Mouse (Mus musculus): ENCODE data around the gene Hps1. TPM values are rescaled to one million over a fixed set of nuclear protein-coding genes. Genes with fewer than 3 reads are reported as not detected.

Hps1 gene
- 13.8 and 14.5 TPM in 2 replicates for polyA plus RNA-seq (2015; fragmentation: Nextera tagmentation; extraction: Ambion mirVana)

DNA sequence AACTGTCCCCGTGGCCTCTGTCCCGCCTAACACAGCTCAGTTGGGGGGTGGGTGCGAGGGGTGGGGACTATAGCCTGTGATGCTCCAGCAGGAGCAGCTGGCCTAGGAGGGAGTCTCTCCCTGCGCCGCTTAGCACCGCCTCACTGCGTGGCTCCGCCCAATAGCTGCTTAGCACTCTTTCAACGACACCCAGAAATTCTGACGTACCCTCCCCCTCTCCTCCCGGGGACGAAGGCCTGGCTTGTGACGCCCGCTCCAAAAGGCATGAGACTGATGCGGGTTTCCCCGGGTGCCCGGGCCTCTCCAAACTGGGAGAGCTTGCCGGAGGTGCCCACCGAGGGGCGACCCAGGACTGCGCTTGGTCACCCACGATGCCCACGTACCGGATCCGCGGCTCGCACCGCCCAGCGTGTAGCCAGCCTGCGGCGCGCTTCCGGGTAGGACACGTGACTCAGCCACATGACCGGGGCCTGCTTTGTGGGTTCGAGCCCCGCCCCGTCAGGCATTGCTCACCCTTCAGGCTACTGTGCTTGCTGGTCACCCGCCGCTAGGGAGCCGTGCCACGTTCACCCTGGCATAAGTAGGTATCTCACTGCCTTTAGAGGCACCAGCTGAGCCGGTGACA lies at the start of gene Hps1:
Gene Hps1 (minus strand): TSS at position 448 of the 625 bp plus-strand sequence.
- Histone ChIP-seq H3K9ac (replicated peaks; ENCODE audit: low read depth, low read length) (peak within 1 kb of the TSS; percentile 81), H3K27ac (ENCODE audit: low read length) (peak within 1 kb of the TSS; percentile 92), H3K27me3 (replicated peaks; ENCODE audit: control insufficient read depth, insufficient read depth, low read length) (no peaks in the 10 kb centered on the region), H3K4me2 (ENCODE audit: low read length) (peak within 1 kb of the TSS; percentile 75), H3K9me3 (ENCODE audit: control insufficient read depth, low read length) (no peaks in the 10 kb centered on the region), H3K36me3 (ENCODE audit: control insufficient read depth, insufficient read depth) (no peaks in the 10 kb centered on the region), H3K4me1 (replicated peaks; ENCODE audit: control insufficient read depth, insufficient read depth, low read length) (peaks cover 8% of the 10 kb centered on the region), H3K4me3 (replicated peaks; ENCODE audit: low read length) (peak within 1 kb of the TSS; percentile 71)
- ATAC-seq, result peak; percentile 99
- under 1% methylated on average over 43 of the region's 43 CpGs for WGBS

DNA sequence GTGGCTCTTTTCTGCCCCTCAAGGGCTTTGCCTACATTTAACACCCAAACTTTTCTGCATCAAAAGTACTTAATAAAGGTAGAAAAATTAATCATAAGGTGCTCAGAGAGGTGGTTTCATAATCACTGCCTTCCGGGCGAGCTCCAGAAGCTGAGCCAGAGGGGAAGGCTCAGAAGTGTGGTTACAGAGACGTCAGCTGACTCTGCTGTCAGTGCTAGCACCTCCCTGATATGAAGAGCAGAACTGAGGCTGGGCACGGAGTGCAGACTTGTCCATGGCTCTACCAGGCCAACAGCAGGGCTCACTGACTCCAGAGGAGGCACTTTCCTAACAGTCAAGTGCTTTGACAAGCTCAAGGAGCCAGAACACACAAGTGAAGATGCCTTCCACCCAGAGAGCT lies 49.4 kb upstream of the Hps1 start:
- no peaks in the 10 kb centered on the region for H3K27me3 ChIP-seq (replicated peaks; ENCODE audit: control insufficient read depth, insufficient read depth, low read length)
- no peaks in the 10 kb centered on the region for H3K4me1 ChIP-seq (replicated peaks; ENCODE audit: control insufficient read depth, insufficient read depth, low read length)
- H3K9ac ChIP-seq (replicated peaks; ENCODE audit: low read depth, low read length), result no peak overlapping the region
- no peaks in the 10 kb centered on the region for H3K36me3 ChIP-seq (ENCODE audit: control insufficient read depth, insufficient read depth)
- H3K4me3 ChIP-seq (replicated peaks; ENCODE audit: low read length), result no peak overlapping the region
- H3K9me3 ChIP-seq (ENCODE audit: control insufficient read depth, low read length), result no peaks in the 10 kb centered on the region
- H3K4me2 ChIP-seq (ENCODE audit: low read length), result no peak overlapping the region
- H3K27ac ChIP-seq (ENCODE audit: low read length), result no peak overlapping the region
- no peak for ATAC-seq
- 78% methylated on average over 4 of the region's 4 CpGs for WGBS

- Histone ChIP-seq H3K36me3 (ENCODE audit: control insufficient read depth, insufficient read depth) (no peaks in the 10 kb centered on the region), H3K4me2 (ENCODE audit: low read length) (no peak overlapping the region), H3K4me3 (replicated peaks; ENCODE audit: low read length) (no peak overlapping the region), H3K4me1 (replicated peaks; ENCODE audit: control insufficient read depth, insufficient read depth, low read length) (no peaks in the 10 kb centered on the region), H3K27ac (ENCODE audit: low read length) (no peak overlapping the region), H3K27me3 (replicated peaks; ENCODE audit: control insufficient read depth, insufficient read depth, low read length) (no peaks in the 10 kb centered on the region), H3K9ac (replicated peaks; ENCODE audit: low read depth, low read length) (no peak overlapping the region), H3K9me3 (ENCODE audit: control insufficient read depth, low read length) (no peaks in the 10 kb centered on the region)
- 93% methylated on average over 3 of the region's 3 CpGs for WGBS
- no peak for ATAC-seq
Measured at GRCm38 (mm10) chr19:42827843-42828242, 48.1 kb upstream of the Hps1 start.

DNA sequence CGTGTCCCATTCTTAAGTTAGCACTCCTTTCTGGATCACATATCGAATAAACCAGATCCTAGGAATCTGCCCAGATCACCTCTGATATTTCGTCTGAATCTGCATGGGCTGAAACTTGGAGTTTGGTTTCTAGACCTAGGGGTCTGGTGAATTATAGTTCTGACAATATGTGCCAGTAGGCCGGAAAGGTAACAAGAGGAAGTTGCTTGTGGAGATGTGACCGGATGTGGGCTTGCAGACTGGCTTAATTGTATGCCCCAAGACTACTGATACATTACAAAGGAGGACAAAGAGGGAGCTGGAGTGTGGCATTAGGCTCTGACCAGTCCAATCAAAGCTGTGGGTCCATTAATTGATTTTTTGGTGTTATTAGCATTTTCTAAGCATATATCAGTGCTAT lies 40.3 kb upstream of the Hps1 start:
- no peak overlapping the region for H3K4me3 ChIP-seq (replicated peaks; ENCODE audit: low read length)
- H3K4me1 ChIP-seq (replicated peaks; ENCODE audit: control insufficient read depth, insufficient read depth, low read length), result no peaks in the 10 kb centered on the region
- WGBS, result 90% methylated on average over 5 of the region's 5 CpGs

DNA sequence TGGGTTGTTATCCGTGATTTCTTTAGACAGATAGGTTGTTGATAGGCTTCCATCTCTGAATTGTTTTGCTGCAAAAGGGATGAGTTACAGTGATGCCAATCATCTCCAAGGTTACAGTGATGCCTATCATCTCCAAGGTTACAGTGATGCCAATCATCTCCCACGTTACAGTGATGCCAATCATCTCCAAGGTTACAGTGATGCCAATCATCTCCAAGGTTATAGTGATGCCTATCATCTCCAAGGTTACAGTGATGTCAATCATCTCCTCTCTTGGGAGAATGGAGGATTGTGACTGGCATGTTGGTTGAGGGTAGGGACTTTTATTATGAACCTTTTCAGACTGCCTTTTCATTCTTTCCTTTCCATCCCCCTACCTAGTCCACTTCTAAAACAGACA lies 38.0 kb upstream of the Hps1 start:
- Histone ChIP-seq H3K27ac (ENCODE audit: low read length) (no peak overlapping the region), H3K36me3 (ENCODE audit: control insufficient read depth, insufficient read depth) (no peaks in the 10 kb centered on the region), H3K27me3 (replicated peaks; ENCODE audit: control insufficient read depth, insufficient read depth, low read length) (no peaks in the 10 kb centered on the region), H3K4me3 (replicated peaks; ENCODE audit: low read length) (no peak overlapping the region), H3K4me2 (ENCODE audit: low read length) (no peak overlapping the region), H3K9ac (replicated peaks; ENCODE audit: low read depth, low read length) (no peak overlapping the region), H3K9me3 (ENCODE audit: control insufficient read depth, low read length) (no peaks in the 10 kb centered on the region), H3K4me1 (replicated peaks; ENCODE audit: control insufficient read depth, insufficient read depth, low read length) (no peaks in the 10 kb centered on the region)
- ATAC-seq, result 0 out of 2 replicates have a peak, but pooled peaks have one; percentile 28
- WGBS, result 59% methylated on average over 2 of the region's 2 CpGs

More for the DNA sequence above, 40.3 kb upstream of the Hps1 start:
- no peaks in the 10 kb centered on the region for H3K9me3 ChIP-seq (ENCODE audit: control insufficient read depth, low read length)
- no peak overlapping the region for H3K9ac ChIP-seq (replicated peaks; ENCODE audit: low read depth, low read length)
- no peak for ATAC-seq
- no peak overlapping the region for H3K27ac ChIP-seq (ENCODE audit: low read length)
- H3K36me3 ChIP-seq (ENCODE audit: control insufficient read depth, insufficient read depth), result no peaks in the 10 kb centered on the region
- H3K4me2 ChIP-seq (ENCODE audit: low read length), result no peak overlapping the region
- no peaks in the 10 kb centered on the region for H3K27me3 ChIP-seq (replicated peaks; ENCODE audit: control insufficient read depth, insufficient read depth, low read length)

GRCm38 (mm10) chr19:42816261-42816660 lies 36.5 kb upstream of the Hps1 start:
- Histone ChIP-seq H3K36me3 (ENCODE audit: control insufficient read depth, insufficient read depth) (no peaks in the 10 kb centered on the region), H3K4me3 (replicated peaks; ENCODE audit: low read length) (no peak overlapping the region), H3K4me1 (replicated peaks; ENCODE audit: control insufficient read depth, insufficient read depth, low read length) (no peaks in the 10 kb centered on the region), H3K27ac (ENCODE audit: low read length) (no peak overlapping the region), H3K4me2 (ENCODE audit: low read length) (no peak overlapping the region), H3K9me3 (ENCODE audit: control insufficient read depth, low read length) (no peaks in the 10 kb centered on the region), H3K9ac (replicated peaks; ENCODE audit: low read depth, low read length) (no peak overlapping the region), H3K27me3 (replicated peaks; ENCODE audit: control insufficient read depth, insufficient read depth, low read length) (no peaks in the 10 kb centered on the region)
- 81% methylated on average over 2 of the region's 2 CpGs for WGBS
- no peak for ATAC-seq

DNA sequence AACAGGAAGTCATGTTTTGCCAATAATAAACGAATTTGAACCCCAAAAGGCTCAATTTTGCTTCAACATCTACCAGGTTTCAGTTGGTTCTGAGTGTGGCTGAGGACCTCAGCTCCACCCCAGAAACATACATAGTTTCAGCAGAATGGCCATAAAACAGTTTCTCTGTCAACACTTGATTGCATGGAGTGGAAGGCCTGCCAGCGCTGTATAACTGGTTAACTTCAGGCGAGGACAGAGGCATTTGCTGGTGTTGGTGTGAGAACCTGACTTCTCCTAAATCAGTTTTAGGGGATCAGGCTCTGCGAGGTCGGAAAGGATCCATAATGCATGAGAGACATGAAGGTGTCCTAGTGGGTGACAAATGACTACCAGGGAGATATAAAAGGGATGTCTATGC lies 30.4 kb upstream of the Hps1 start:
- ATAC-seq, result no peak
- Histone ChIP-seq H3K4me1 (replicated peaks; ENCODE audit: control insufficient read depth, insufficient read depth, low read length) (no peaks in the 10 kb centered on the region), H3K4me3 (replicated peaks; ENCODE audit: low read length) (no peak overlapping the region), H3K4me2 (ENCODE audit: low read length) (no peak overlapping the region), H3K9ac (replicated peaks; ENCODE audit: low read depth, low read length) (no peak overlapping the region), H3K36me3 (ENCODE audit: control insufficient read depth, insufficient read depth) (no peaks in the 10 kb centered on the region), H3K27me3 (replicated peaks; ENCODE audit: control insufficient read depth, insufficient read depth, low read length) (no peaks in the 10 kb centered on the region), H3K9me3 (ENCODE audit: control insufficient read depth, low read length) (no peaks in the 10 kb centered on the region), H3K27ac (ENCODE audit: low read length) (no peak overlapping the region)
- 80% methylated on average over 5 of the region's 5 CpGs for WGBS

GRCm38 (mm10) chr19:42809491-42809890 lies 29.7 kb upstream of the Hps1 start:
- no peak overlapping the region for H3K4me3 ChIP-seq (replicated peaks; ENCODE audit: low read length)

DNA sequence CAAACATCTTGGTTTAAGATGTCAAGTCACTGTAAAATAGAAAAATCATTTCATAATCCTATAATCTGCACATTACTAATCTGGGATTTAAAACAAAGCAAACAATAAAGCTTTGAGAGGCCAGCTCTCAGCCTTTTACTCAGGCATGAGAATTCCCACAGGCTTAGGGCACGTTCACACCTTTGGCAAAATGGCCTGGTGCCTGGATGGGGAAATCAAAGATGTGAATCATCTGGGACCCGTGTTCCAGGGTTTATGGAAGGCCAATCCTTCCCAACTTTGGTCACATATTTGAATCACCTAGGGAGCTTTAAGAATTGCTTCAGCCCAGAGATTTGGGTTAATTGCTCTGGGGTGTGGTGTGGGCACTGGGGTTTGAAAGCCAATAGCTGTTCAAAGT lies 18.1 kb upstream of the Hps1 start:
- Histone ChIP-seq H3K9ac (replicated peaks; ENCODE audit: low read depth, low read length) (no peak overlapping the region), H3K4me2 (ENCODE audit: low read length) (no peak overlapping the region), H3K27ac (ENCODE audit: low read length) (no peak overlapping the region), H3K4me1 (replicated peaks; ENCODE audit: control insufficient read depth, insufficient read depth, low read length) (peaks cover 9% of the 10 kb centered on the region), H3K4me3 (replicated peaks; ENCODE audit: low read length) (no peak overlapping the region), H3K27me3 (replicated peaks; ENCODE audit: control insufficient read depth, insufficient read depth, low read length) (0 out of 2 replicates have a peak, but pooled peaks cover 4% of the 10 kb centered on the region), H3K9me3 (ENCODE audit: control insufficient read depth, low read length) (no peaks in the 10 kb centered on the region), H3K36me3 (ENCODE audit: control insufficient read depth, insufficient read depth) (no peaks in the 10 kb centered on the region)
- 61% methylated on average over 2 of the region's 2 CpGs for WGBS
- ATAC-seq, result no peak

More at GRCm38 (mm10) chr19:42809491-42809890, 29.7 kb upstream of the Hps1 start:
- H3K9ac ChIP-seq (replicated peaks; ENCODE audit: low read depth, low read length), result no peak overlapping the region
- H3K27me3 ChIP-seq (replicated peaks; ENCODE audit: control insufficient read depth, insufficient read depth, low read length), result no peaks in the 10 kb centered on the region
- WGBS, result 88% methylated on average over 10 of the region's 10 CpGs
- H3K9me3 ChIP-seq (ENCODE audit: control insufficient read depth, low read length), result no peaks in the 10 kb centered on the region
- H3K27ac ChIP-seq (ENCODE audit: low read length), result no peak overlapping the region
- no peaks in the 10 kb centered on the region for H3K36me3 ChIP-seq (ENCODE audit: control insufficient read depth, insufficient read depth)
- no peak overlapping the region for H3K4me2 ChIP-seq (ENCODE audit: low read length)
- no peak for ATAC-seq
- no peaks in the 10 kb centered on the region for H3K4me1 ChIP-seq (replicated peaks; ENCODE audit: control insufficient read depth, insufficient read depth, low read length)
